Mouse (Mus musculus) thymus, adult 2 months (tissue): ENCODE measurements around the gene Ctps. TPM values are rescaled to one million over a fixed set of nuclear protein-coding genes. Genes with fewer than 3 reads are reported as not detected.

Source experiments
- DNase-seq: peaks from one replicate; pipeline ENCODE4 v3.0.0; 2021
- H3K27ac ChIP-seq: fragments of 200-500 bp; 2 replicates; pipeline ENCODE4 v1.5.1; 2012; ENCODE audit warnings: low read length, control low read depth; ENCODE audit not compliant: control insufficient read depth, insufficient read depth
- H3K27me3 ChIP-seq: fragments of 200-500 bp; 2 replicates; pipeline ENCODE4 v1.6.1; 2012; ENCODE audit warnings: mild to moderate bottlenecking, low read length, moderate library complexity, mixed read lengths; ENCODE audit not compliant: control insufficient read depth, insufficient read depth
- H3K36me3 ChIP-seq: fragments of 200-500 bp; 2 replicates; pipeline ENCODE4 v1.6.1; 2012; ENCODE audit warnings: mild to moderate bottlenecking, low read length, moderate library complexity; ENCODE audit not compliant: control insufficient read depth, insufficient read depth
- H3K4me1 ChIP-seq: fragments of 200-500 bp; replicated peaks from 2 replicates; pipeline ENCODE4 v1.6.1; 2012; ENCODE audit warnings: low read length; ENCODE audit not compliant: control insufficient read depth, insufficient read depth
- H3K4me3 ChIP-seq: fragments of 200-500 bp; 2 replicates; pipeline ENCODE4 v1.5.1; 2012; ENCODE audit warnings: mild to moderate bottlenecking, low read length, control low read depth, moderate library complexity; ENCODE audit not compliant: control insufficient read depth, insufficient read depth
- CTCF ChIP-seq: fragments of 200-500 bp; IDR thresholded peaks from 2 replicates; pipeline ENCODE4 v1.5.1; 2012; ENCODE audit warnings: mild to moderate bottlenecking, control low read depth, low read length, moderate library complexity, borderline replicate concordance; ENCODE audit not compliant: control insufficient read depth, poor library complexity, insufficient read depth; ENCODE audit errors: extremely low read depth
- POLR2A ChIP-seq: fragments of 200-500 bp; IDR thresholded peaks from 2 replicates; pipeline ENCODE4 v1.6.1; 2012; ENCODE audit warnings: mild to moderate bottlenecking, low read length, control low read depth, moderate library complexity; ENCODE audit not compliant: control insufficient read depth, poor library complexity, insufficient read depth; ENCODE audit errors: extremely low read depth
- WGBS: fragments of 180-500 bp; shearing (Covaris S2); methylation state at CpG from one replicate; pipeline ENCODE4 v1.1.7; 2018; 5-methylcytosine and 5-hydroxymethylcytosine counted together
- polyA plus RNA-seq: library from polyadenylated mRNA; depleted of rRNA; stranded (reverse); fragments of >200 nt; gene quantifications from 2 replicates; pipeline ENCODE4 v1.2.3, GENCODE M21; 2012

The Ctps gene
- polyA plus RNA-seq, 1 experiment = 13.8 TPM

- TF ChIP-seq CTCF = no peak
- TF ChIP-seq POLR2A = no peak
- 94% methylated on average over 4 of the region's 4 CpGs for WGBS
- no peak overlapping the region for H3K27ac ChIP-seq
- H3K4me3 ChIP-seq = no peak overlapping the region
- no peak for DNase-seq
- no peaks in the 10 kb centered on the region; the same call in 1 of the 2 replicates for H3K27me3 ChIP-seq
- peaks cover 3% of the 10 kb centered on the region for H3K4me1 ChIP-seq
- no peaks in the 10 kb centered on the region for H3K36me3 ChIP-seq
Measured at GRCm38 (mm10) chr4:120590973-120591372, 20.9 kb upstream of the Ctps start.

- WGBS = 35% methylated on average over 5 of the region's 5 CpGs
- no peaks in the 10 kb centered on the region; the same call in 1 of the 2 replicates for H3K27me3 ChIP-seq
- peak; percentile 64 for DNase-seq
- no peak overlapping the region for H3K27ac ChIP-seq
- no peak overlapping the region for H3K4me3 ChIP-seq
- no peaks in the 10 kb centered on the region for H3K36me3 ChIP-seq
- H3K4me1 ChIP-seq = peaks cover 3% of the 10 kb centered on the region
- TF ChIP-seq CTCF (peak; percentile 59; the same call in 1 of the 2 replicates), POLR2A (no peak)
Measured at GRCm38 (mm10) chr4:120589815-120590422, 19.8 kb upstream of the Ctps start.

GRCm38 (mm10) chr4:120589070-120589469 is 19.0 kb upstream of the Ctps start:
- H3K27ac ChIP-seq = no peak overlapping the region
- H3K36me3 ChIP-seq = no peaks in the 10 kb centered on the region
- TF ChIP-seq POLR2A (no peak), CTCF (no peak)
- no peak for DNase-seq
- H3K4me1 ChIP-seq = peaks cover 3% of the 10 kb centered on the region
- 16% methylated on average over 3 of the region's 3 CpGs for WGBS
- H3K27me3 ChIP-seq = no peaks in the 10 kb centered on the region; the same call in 1 of the 2 replicates
- no peak overlapping the region for H3K4me3 ChIP-seq

- Histone ChIP-seq H3K27ac (no peak within 1 kb of the TSS), H3K36me3 (no peaks in the 10 kb centered on the region), H3K4me1 (peaks cover 3% of the 10 kb centered on the region), H3K4me3 (no peak within 1 kb of the TSS), H3K27me3 (no peaks in the 10 kb centered on the region; the same call in 1 of the 2 replicates)
- WGBS = 72% methylated on average over 4 of the region's 4 CpGs
- TF ChIP-seq POLR2A (no peak), CTCF (no peak)
- no peak for DNase-seq
Measured at GRCm38 (mm10) chr4:120588445-120588844, 18.4 kb upstream of the Ctps start, which contains the start of gene Gm8439. Gm8439 (plus strand) TSS chr4:120588745.

- no peak for DNase-seq
- Histone ChIP-seq H3K4me1 (peaks cover 3% of the 10 kb centered on the region), H3K36me3 (no peaks in the 10 kb centered on the region), H3K27ac (no peak overlapping the region), H3K4me3 (no peak overlapping the region), H3K27me3 (no peaks in the 10 kb centered on the region; the same call in 1 of the 2 replicates)
- TF ChIP-seq CTCF (no peak), POLR2A (no peak)
- 71% methylated on average over 1 of the region's 1 CpGs for WGBS
Measured at GRCm38 (mm10) chr4:120586986-120587385, 16.9 kb upstream of the Ctps start.

- 88% methylated on average over 9 of the region's 9 CpGs for WGBS
- Histone ChIP-seq H3K4me1 (no peaks in the 10 kb centered on the region), H3K4me3 (no peak overlapping the region), H3K27me3 (no peaks in the 10 kb centered on the region), H3K36me3 (no peaks in the 10 kb centered on the region), H3K27ac (no peak overlapping the region)
- TF ChIP-seq CTCF (no peak), POLR2A (no peak)
- no peak for DNase-seq
Measured at GRCm38 (mm10) chr4:120581711-120582110, 11.6 kb upstream of the Ctps start.
